Mouse (Mus musculus) midbrain, postnatal 0 days (tissue): Measurements from ENCODE around the gene Gosr2. TPM values are rescaled to one million over a fixed set of nuclear protein-coding genes. Genes with fewer than 3 reads are reported as not detected.
A peak's percentile ranks its signal among the peaks of the same experiment; 100 is the strongest.

Experiments
- ATAC-seq: fragments of 200-750 bp; cut with Nextera tagmentation; 2 replicates; pipeline ENCODE4 v1.8.0; 2017; ENCODE audit warnings: moderate number of reproducible peaks, mild to moderate bottlenecking, moderate TSS enrichment, moderate library complexity; ENCODE audit not compliant: low FRiP score
- DNase-seq: peaks from one replicate; pipeline ENCODE4 v3.0.0-alpha.2; 2015; ENCODE audit warnings: low spot score
- H3K27ac ChIP-seq: fragments of 300-500 bp; sonication (generic); 2 replicates; pipeline ENCODE4 v1.5.1; 2014; ENCODE audit warnings: low read depth, mild to moderate bottlenecking, low read length, mixed read lengths
- H3K27me3 ChIP-seq: fragments of 300-500 bp; sonication (generic); 2 replicates; pipeline ENCODE4 v1.6.1; 2014; ENCODE audit warnings: low read length, control low read depth, mixed read lengths; ENCODE audit not compliant: insufficient read depth
- H3K36me3 ChIP-seq: fragments of 300-500 bp; sonication (generic); 2 replicates; pipeline ENCODE4 v1.6.1; 2014; ENCODE audit warnings: low read length, control low read depth, mixed read lengths; ENCODE audit not compliant: insufficient read depth
- H3K4me1 ChIP-seq: fragments of 300-500 bp; sonication (generic); 2 replicates; pipeline ENCODE4 v1.6.1; 2014; ENCODE audit warnings: mild to moderate bottlenecking, control low read depth, antibody characterized with exemption, low read length, mixed read lengths; ENCODE audit not compliant: insufficient read depth
- H3K4me2 ChIP-seq: fragments of 300-500 bp; sonication (generic); 2 replicates; pipeline ENCODE4 v1.6.1; 2014; ENCODE audit warnings: low read depth, mild to moderate bottlenecking, low read length, mixed read lengths; ENCODE audit not compliant: poor library complexity, severe bottlenecking
- H3K4me3 ChIP-seq: fragments of 300-500 bp; sonication (generic); 2 replicates; pipeline ENCODE4 v1.5.1; 2014; ENCODE audit warnings: low read depth, mild to moderate bottlenecking, low read length, moderate library complexity
- H3K9ac ChIP-seq: fragments of 300-500 bp; sonication (generic); replicated peaks from 2 replicates; pipeline ENCODE4 v1.6.1; 2014; ENCODE audit warnings: mild to moderate bottlenecking, low read length, moderate library complexity, mixed read lengths; ENCODE audit not compliant: poor library complexity, severe bottlenecking
- H3K9me3 ChIP-seq: fragments of 300-500 bp; sonication (generic); 2 replicates; pipeline ENCODE4 v1.6.1; 2016; ENCODE audit warnings: low read length, control low read depth
- CTCF ChIP-seq: IDR thresholded peaks from 2 replicates; pipeline ENCODE4 v1.5.1; 2016; ENCODE audit warnings: antibody characterized with exemption, mild to moderate bottlenecking
- WGBS: fragments of 180-500 bp; shearing (Covaris S2); extraction: QIAGEN DNeasy Blood & Tissue Kit; methylation state at CpG from one replicate; pipeline ENCODE4 v1.1.7; 2014; 5-methylcytosine and 5-hydroxymethylcytosine counted together
- polyA plus RNA-seq: library from polyadenylated mRNA; unstranded; fragments of >200 nt; fragmentation: Nextera tagmentation; extraction: Ambion mirVana; gene quantifications from 2 replicates; pipeline ENCODE4 v1.2.1, GENCODE M21; 2015
- total RNA-seq: library from RNA; depleted of rRNA; stranded (reverse); fragments of >200 nt; gene quantifications from 2 replicates; pipeline ENCODE4 v1.2.3, GENCODE M21; 2014

Gosr2 gene
- total and polyA plus RNA-seq, 2 experiments from 2014 or later = 88.2 to 104 TPM

GRCm38 (mm10) chr11:103647921-103648620 is 49.6 kb downstream of the Gosr2 start:
- H3K9ac ChIP-seq = no peak overlapping the region
- no peaks in the 10 kb centered on the region for H3K9me3 ChIP-seq
- peaks cover 49% of the 10 kb centered on the region for H3K27me3 ChIP-seq
- no peak overlapping the region for H3K4me3 ChIP-seq
- TF ChIP-seq CTCF = no peak
- H3K4me2 ChIP-seq = no peak overlapping the region
- H3K4me1 ChIP-seq = no peaks in the 10 kb centered on the region
- 10% methylated on average over 11 of the region's 11 CpGs for WGBS
- no peak overlapping the region for H3K27ac ChIP-seq
- ATAC-seq = no peak
- H3K36me3 ChIP-seq = no peaks in the 10 kb centered on the region
- no peak for DNase-seq

- DNase-seq (no peak), ATAC-seq (no peak)
- no peaks in the 10 kb centered on the region for H3K36me3 ChIP-seq
- no peak for TF ChIP-seq CTCF
- no peak overlapping the region for H3K27ac ChIP-seq
- no peak overlapping the region for H3K4me2 ChIP-seq
- H3K27me3 ChIP-seq = peaks cover 31% of the 10 kb centered on the region
- no peak overlapping the region for H3K9ac ChIP-seq
- no peaks in the 10 kb centered on the region for H3K4me1 ChIP-seq
- H3K4me3 ChIP-seq = no peak overlapping the region
- 90% methylated on average over 6 of the region's 6 CpGs for WGBS
- no peaks in the 10 kb centered on the region for H3K9me3 ChIP-seq
These were observed 51.4 kb downstream of the Gosr2 start for GRCm38 (mm10) chr11:103646301-103646700.

- DNase-seq = no peak
- 83% methylated on average over 8 of the region's 8 CpGs for WGBS
- H3K27me3 ChIP-seq = peaks cover 27% of the 10 kb centered on the region
These were observed 52.0 kb downstream of the Gosr2 start for GRCm38 (mm10) chr11:103645731-103646130.

GRCm38 (mm10) chr11:103643211-103643610 is 54.5 kb downstream of the Gosr2 start:
- H3K9ac ChIP-seq = no peak overlapping the region
- H3K27me3 ChIP-seq = peaks cover 24% of the 10 kb centered on the region
- no peaks in the 10 kb centered on the region for H3K36me3 ChIP-seq
- ATAC-seq (no peak), DNase-seq (no peak)
- no peaks in the 10 kb centered on the region for H3K4me1 ChIP-seq
- 72% methylated on average over 9 of the region's 9 CpGs for WGBS
- H3K9me3 ChIP-seq = no peaks in the 10 kb centered on the region
- H3K4me2 ChIP-seq = no peak overlapping the region
- H3K4me3 ChIP-seq = no peak overlapping the region
- TF ChIP-seq CTCF = no peak
- H3K27ac ChIP-seq = no peak overlapping the region

More at GRCm38 (mm10) chr11:103645731-103646130, 52.0 kb downstream of the Gosr2 start:
- Histone ChIP-seq H3K36me3 (no peaks in the 10 kb centered on the region), H3K27ac (no peak overlapping the region), H3K9me3 (no peaks in the 10 kb centered on the region), H3K4me2 (no peak overlapping the region), H3K4me3 (no peak overlapping the region), H3K4me1 (no peaks in the 10 kb centered on the region), H3K9ac (no peak overlapping the region)
- no peak for ATAC-seq
- TF ChIP-seq CTCF = no peak

- 3% methylated on average over 10 of the region's 10 CpGs for WGBS
- TF ChIP-seq CTCF = peak; percentile 97
These were observed 58.2 kb downstream of the Gosr2 start for GRCm38 (mm10) chr11:103639407-103639946.

GRCm38 (mm10) chr11:103638790-103639189 is 58.9 kb downstream of the Gosr2 start, which contains the start of gene Lyzl6:
Lyzl6 (minus strand) TSS chr11:103638890.
- Histone ChIP-seq H3K27me3 (peaks cover 14% of the 10 kb centered on the region), H3K4me2 (no peak within 1 kb of the TSS), H3K36me3 (no peaks in the 10 kb centered on the region), H3K4me1 (no peaks in the 10 kb centered on the region), H3K9me3 (no peaks in the 10 kb centered on the region), H3K27ac (no peak within 1 kb of the TSS), H3K4me3 (no peak within 1 kb of the TSS), H3K9ac (0 out of 2 replicates have a peak within 1 kb of the TSS, but pooled peaks have one; percentile 24)
- DNase-seq = no peak
- ATAC-seq = no peak
- WGBS = 71% methylated on average over 3 of the region's 3 CpGs
- TF ChIP-seq CTCF = no peak

More at GRCm38 (mm10) chr11:103639407-103639946, 58.2 kb downstream of the Gosr2 start:
- Histone ChIP-seq H3K27ac (no peak overlapping the region), H3K4me3 (no peak overlapping the region), H3K36me3 (no peaks in the 10 kb centered on the region), H3K4me2 (no peak overlapping the region), H3K4me1 (no peaks in the 10 kb centered on the region), H3K9ac (no peak overlapping the region), H3K27me3 (peaks cover 14% of the 10 kb centered on the region), H3K9me3 (no peaks in the 10 kb centered on the region)
- ATAC-seq = no peak
- peak; percentile 82 for DNase-seq
